Mouse (Mus musculus) stomach, postnatal 0 days (tissue): Measurements from ENCODE around the gene Enah.

ENCODE experiments used
- CTCF ChIP-seq: IDR thresholded peaks from 2 replicates; pipeline ENCODE4 v1.5.1; 2016; ENCODE audit warnings: antibody characterized with exemption, low read depth, mild to moderate bottlenecking, moderate library complexity
- EP300 ChIP-seq: optimal IDR thresholded peaks from 2 replicates; pipeline ENCODE3; 2016; ENCODE audit warnings: antibody characterized with exemption

DNA sequence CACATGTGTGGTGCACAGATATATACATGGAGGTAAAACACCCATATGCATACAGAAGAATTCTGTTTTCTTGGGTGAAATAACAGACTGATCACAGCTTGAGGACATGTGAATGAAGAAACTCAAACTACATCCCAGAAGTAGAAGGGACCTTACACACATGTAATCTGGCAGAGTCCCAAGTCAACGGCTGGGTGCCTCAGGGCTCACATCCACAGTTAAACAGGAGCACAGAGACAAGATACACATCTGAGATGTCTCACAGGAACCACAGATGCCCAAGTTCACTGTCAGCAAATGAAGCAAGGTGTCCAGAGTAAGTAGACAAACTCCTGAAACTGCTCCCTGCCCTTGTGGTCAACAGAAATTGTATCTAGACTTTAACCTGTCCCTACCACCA, 120.8 kb downstream of the Enah start:
- TF ChIP-seq CTCF (no peak), EP300 (no peak)
